Comparison of ENCODE assay signal across 8 mouse cellular contexts in genomic region chr13:100123970-100124369, GRCm38 (mm10). TPM values are rescaled to one million over a fixed set of nuclear protein-coding genes. Genes with fewer than 3 reads are reported as not detected.
A peak's percentile ranks its signal among the peaks of the same experiment; 100 is the strongest.
DNase-seq lines count a peak whose midpoint lies in the region; ATAC-seq and TF ChIP-seq lines count a peak whose summit lies in the region.

No protein-coding gene starts in this region.

- H3K36me3 ChIP-seq in testis, adult 2 months (ENCODE audit: control insufficient read depth, insufficient read depth, low read length): peaks cover 2% of the 10 kb centered on the region
- peaks cover 23% of the 10 kb centered on the region for H3K36me3 ChIP-seq in liver, embryonic 13.5 days

- TF ChIP-seq CTCF in cerebellum, adult 2 months (IDR thresholded peaks at IDR 0.05; ENCODE audit: borderline replicate concordance, insufficient read depth, low read depth, low read length): no peak
- TF ChIP-seq CTCF in testis, adult 2 months (IDR thresholded peaks at IDR 0.05; ENCODE audit: control insufficient read depth, insufficient read depth, insufficient replicate concordance, low read depth, low read length): no peak

- H3K9me3 ChIP-seq in liver, embryonic 13.5 days (replicated peaks): no peaks in the 10 kb centered on the region

- no peak for ATAC-seq in liver, embryonic 13.5 days (ENCODE audit: low read depth)

- peak overlapping the region; percentile 77 for H3K4me3 ChIP-seq in cerebellum, adult 2 months (replicated peaks; ENCODE audit: insufficient read depth, low read depth, low read length)
- peak overlapping the region; percentile 97 for H3K4me3 ChIP-seq in testis, adult 2 months (ENCODE audit: control insufficient read depth, low read depth, low read length)
- peak overlapping the region; percentile 92 for H3K4me3 ChIP-seq in liver, embryonic 13.5 days (replicated peaks)

- H3K27me3 ChIP-seq in cerebellum, adult 2 months (ENCODE audit: control insufficient read depth, insufficient read depth, low read length): no peaks in the 10 kb centered on the region
- H3K27me3 ChIP-seq in testis, adult 2 months (ENCODE audit: control insufficient read depth, insufficient read depth, low read length): no peaks in the 10 kb centered on the region
- no peaks in the 10 kb centered on the region for H3K27me3 ChIP-seq in liver, embryonic 13.5 days

- no peak for DNase-seq in cerebellum, adult 2 months
- DNase-seq in cerebellum, adult 9-10 months: no peak
- DNase-seq in testis, postnatal 10 days (ENCODE audit: low spot score): no peak
- DNase-seq in liver, embryonic 13.5 days: no peak
- no peak for DNase-seq in spleen, postnatal 4 days (ENCODE audit: low spot score in 2 of 2)
- DNase-seq in spleen, postnatal 10 days (ENCODE audit: low spot score in 2 of 2): no peak
- no peak for DNase-seq in B cell, adult 2 months

- H3K27ac ChIP-seq in cerebellum, adult 2 months (ENCODE audit: insufficient read depth, low read length): no peak overlapping the region
- H3K27ac ChIP-seq in testis, adult 2 months (ENCODE audit: control insufficient read depth, insufficient read depth, low read depth, low read length): no peak overlapping the region
- H3K27ac ChIP-seq in liver, embryonic 13.5 days: no peak overlapping the region

- H3K4me2 ChIP-seq in liver, embryonic 13.5 days: peak overlapping the region; percentile 76

- TF ChIP-seq POLR2A in cerebellum, adult 2 months (IDR thresholded peaks at IDR 0.05; ENCODE audit: borderline replicate concordance, insufficient read depth, low read length): no peak
- no peak for TF ChIP-seq POLR2A in testis, adult 2 months (IDR thresholded peaks at IDR 0.05; ENCODE audit: control insufficient read depth, low read depth, low read length)

- 91% methylated on average over 3 of the region's 3 CpGs for WGBS in cerebellum, adult 2 months
- WGBS in liver, embryonic 13.5 days (ENCODE audit: insufficient replicate concordance): 80% methylated on average over 3 of the region's 3 CpGs

- H3K4me1 ChIP-seq in cerebellum, adult 2 months (ENCODE audit: control insufficient read depth, insufficient read depth, low read length): peaks cover 3% of the 10 kb centered on the region; the same call in 1 of the 2 replicates
- peaks cover 3% of the 10 kb centered on the region for H3K4me1 ChIP-seq in testis, adult 2 months (ENCODE audit: control insufficient read depth, insufficient read depth, low read length)
- peaks cover 19% of the 10 kb centered on the region for H3K4me1 ChIP-seq in liver, embryonic 13.5 days (replicated peaks)

- H3K9ac ChIP-seq in liver, embryonic 13.5 days: no peak overlapping the region

RNA-seq across cellular contexts. Expression of gene Smn1, which starts 0.7 kb away (rescaled TPM):
- 35.8 and 40.7 TPM in 2 replicates for polyA plus RNA-seq in cerebellum, adult 2 months (2012; rRNA removed)
- polyA plus RNA-seq in testis, adult 2 months (2012; rRNA removed): 17.5 and 19.0 TPM in 2 replicates
- polyA plus RNA-seq in liver, embryonic 13.5 days (2015; fragmentation: Nextera tagmentation; extraction: Ambion mirVana): 31.7 and 33.7 TPM in 2 replicates

RNA-seq across cellular contexts. Expression of gene Serf1, which starts 16.2 kb away (rescaled TPM):
- polyA plus RNA-seq in cerebellum, adult 2 months (2012; rRNA removed): 30.4 and 31.4 TPM in 2 replicates
- 618 and 898 TPM in 2 replicates for polyA plus RNA-seq in testis, adult 2 months (2012; rRNA removed)
- 24.6 and 29.9 TPM in 2 replicates for polyA plus RNA-seq in liver, embryonic 13.5 days (2015; fragmentation: Nextera tagmentation; extraction: Ambion mirVana)

RNA-seq across cellular contexts. Expression of gene Bdp1, which starts 20.1 kb away (rescaled TPM):
- 14.7 and 16.6 TPM in 2 replicates for polyA plus RNA-seq in cerebellum, adult 2 months (2012; rRNA removed)
- 1.4 and 2.0 TPM in 2 replicates for polyA plus RNA-seq in testis, adult 2 months (2012; rRNA removed)
- 17.7 and 19.9 TPM in 2 replicates for polyA plus RNA-seq in liver, embryonic 13.5 days (2015; fragmentation: Nextera tagmentation; extraction: Ambion mirVana)

Comparison
In these comparisons a context has a peak if more than half of its experiments do, and no peak if none do; other contexts are left out.
1. RNA of gene Serf1, which starts 16.2 kb away (polyA plus RNA-seq): 618 to 898 TPM in testis, adult 2 months; 30.4 to 31.4 TPM in cerebellum, adult 2 months and 24.6 to 29.9 TPM in liver, embryonic 13.5 days; every median in the first group is over 10 times any median in the second.
2. Peak in every context shown above with its lines, with median percentiles within 50 percentile points of each other: H3K4me3 ChIP-seq.